Mouse (Mus musculus): Measurements from ENCODE around the gene Foxa3.

DNA sequence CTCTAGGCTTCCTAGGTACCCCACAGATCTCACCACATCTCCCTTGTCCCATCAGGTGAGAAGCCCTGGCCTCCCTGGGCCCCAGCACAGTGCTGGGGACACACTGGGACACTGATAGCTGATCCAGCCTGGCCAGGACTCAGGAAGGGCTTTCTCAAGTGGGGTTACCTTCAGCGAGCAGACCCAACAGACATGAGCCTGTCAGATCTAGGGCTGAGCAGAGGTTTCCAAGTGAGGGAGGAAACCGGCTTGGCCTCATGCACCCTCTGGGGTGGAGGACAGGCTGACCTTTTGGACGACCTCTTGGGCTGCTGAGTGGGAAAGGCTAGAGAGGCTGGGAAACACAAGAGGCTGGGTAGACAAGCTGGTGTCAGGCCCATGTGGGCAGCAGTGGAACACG is 27.8 kb upstream of the Foxa3 start:
- TF ChIP-seq CHD2 (IDR thresholded peaks at IDR 0.05; ENCODE audit: low read length) = no peak
- no peak for TF ChIP-seq CTCF (IDR thresholded peaks at IDR 0.05 in 2 of 3, conservative IDR thresholded peaks at IDR 0.05 in 1 of 3; ENCODE audit: control insufficient read depth in 1 of 3, insufficient read depth in 1 of 3, low read depth in 2 of 3, low read length in 3 of 3, poor library complexity in 1 of 3, severe bottlenecking in 1 of 3)
- no peak for TF ChIP-seq GATA1 (IDR thresholded peaks at IDR 0.05; ENCODE audit: low read depth, low read length)
- no peak for TF ChIP-seq TAL1 (IDR thresholded peaks at IDR 0.05; ENCODE audit: low read length)

Data from MEL (cell line).